Mouse (Mus musculus): ENCODE results near the gene Defb30.

DNA sequence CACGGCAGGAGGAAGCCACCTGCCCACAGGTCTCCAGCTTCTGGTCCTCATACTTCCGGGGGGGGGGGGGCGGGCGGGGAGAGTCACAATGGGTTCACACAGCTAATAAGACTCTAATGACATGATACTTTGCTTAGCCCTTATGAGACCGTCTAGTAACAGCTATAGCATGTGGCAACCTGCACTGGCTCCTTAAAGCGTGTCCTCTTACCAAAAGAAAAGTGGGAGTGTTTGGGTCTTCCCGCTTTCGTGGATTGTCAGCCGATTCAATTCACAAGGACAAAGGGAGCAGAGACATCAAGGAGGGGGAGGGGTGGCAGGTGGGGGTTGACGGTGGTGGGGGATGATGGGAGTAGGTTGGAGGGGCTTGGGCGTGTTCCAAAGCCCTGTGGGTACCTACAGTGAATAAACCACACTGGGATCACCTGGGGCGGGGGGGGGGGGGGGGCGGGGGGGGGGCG lies at the start of gene Defb30:
- no peak for TF ChIP-seq CTCF (IDR thresholded peaks at IDR 0.05)
- no peak for TF ChIP-seq EP300 (IDR thresholded peaks at IDR 0.05; ENCODE audit: insufficient read depth, low read depth, low read length)
- TF ChIP-seq POLR2A (IDR thresholded peaks at IDR 0.05; ENCODE audit: insufficient read depth, low read depth, low read length): no peak
